Mouse (Mus musculus): Measurements from ENCODE around the gene Klhdc8b.

DNA sequence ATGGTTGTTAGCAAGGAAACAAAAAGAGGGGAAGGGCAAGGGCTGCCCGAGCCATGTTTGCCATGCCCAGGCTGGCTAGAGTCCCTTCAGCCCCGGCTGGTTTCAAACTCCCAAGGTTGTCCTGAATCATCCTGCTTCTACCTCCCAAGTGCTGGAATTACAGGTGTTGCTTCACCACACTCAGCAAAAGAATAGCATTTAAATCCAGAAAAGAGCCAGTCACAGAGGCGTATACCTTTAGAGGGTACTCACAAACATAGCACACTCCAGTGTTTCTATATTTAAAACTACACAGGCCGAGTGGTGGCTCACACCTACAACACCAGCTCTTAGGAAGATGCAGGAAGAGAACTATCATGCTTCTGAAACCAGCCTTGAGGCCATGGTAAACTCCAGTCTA is 51.8 kb downstream of the Klhdc8b start:
- no peak for TF ChIP-seq EP300 (IDR thresholded peaks at IDR 0.05; ENCODE audit: low read depth)
- no peak for TF ChIP-seq CTCF (IDR thresholded peaks at IDR 0.05; ENCODE audit: low read depth)
